Mouse (Mus musculus) frontal cortex, postnatal 10 days (tissue): ENCODE results near the gene Soat2.
A peak's percentile ranks its signal among the peaks of the same experiment; 100 is the strongest.

Experiments
- DNase-seq, 2 experiments: peaks; one replicate each; pipeline ENCODE4 v3.0.0; 2022; ENCODE audit warnings: low spot score in 2 of 2, mixed read lengths in 1 of 2

Soat2 gene

DNA sequence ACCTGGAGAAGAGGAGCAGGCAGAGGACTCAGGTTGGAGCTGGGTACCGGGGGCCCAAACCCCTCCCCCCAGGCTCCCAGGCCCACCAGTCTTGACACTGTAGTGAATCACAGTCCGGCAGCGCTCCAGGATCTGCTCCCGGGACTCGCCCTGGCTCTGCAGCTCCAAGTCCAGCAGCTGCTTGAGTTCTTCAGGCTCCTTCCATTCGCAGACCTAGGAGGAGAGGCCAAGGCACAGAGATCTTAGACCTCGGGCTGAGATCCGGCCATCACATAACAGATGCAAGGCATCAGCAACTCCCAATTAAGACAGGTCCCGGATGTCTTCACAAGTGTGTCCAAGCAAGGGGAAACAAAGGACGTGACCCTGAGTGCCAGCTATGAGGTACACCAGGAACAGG, 37.8 kb downstream of the Soat2 start:
- no peak for DNase-seq

GRCm38 (mm10) chr15:102188883-102189282, 38.6 kb downstream of the Soat2 start:
- DNase-seq = no peak

DNA sequence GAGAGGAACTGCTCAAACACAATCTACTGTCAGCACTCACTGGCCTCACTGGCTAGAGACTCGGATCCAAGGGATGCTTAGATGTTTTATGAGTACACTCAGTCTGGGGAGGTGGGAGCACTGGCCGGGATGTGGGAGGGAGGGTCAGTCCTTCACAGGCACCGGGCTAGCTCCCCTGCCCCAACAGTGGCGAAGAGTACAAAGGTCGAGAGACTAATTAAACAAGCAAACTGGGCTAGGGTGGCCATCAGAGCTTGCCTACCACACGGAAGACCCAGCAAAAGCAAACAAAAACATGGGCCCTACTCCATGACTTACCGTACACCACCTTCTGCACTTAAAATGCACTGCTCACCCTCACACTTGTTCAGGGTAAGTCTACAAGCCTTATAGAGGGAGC, 41.4 kb downstream of the Soat2 start:
- DNase-seq = no peak

DNA sequence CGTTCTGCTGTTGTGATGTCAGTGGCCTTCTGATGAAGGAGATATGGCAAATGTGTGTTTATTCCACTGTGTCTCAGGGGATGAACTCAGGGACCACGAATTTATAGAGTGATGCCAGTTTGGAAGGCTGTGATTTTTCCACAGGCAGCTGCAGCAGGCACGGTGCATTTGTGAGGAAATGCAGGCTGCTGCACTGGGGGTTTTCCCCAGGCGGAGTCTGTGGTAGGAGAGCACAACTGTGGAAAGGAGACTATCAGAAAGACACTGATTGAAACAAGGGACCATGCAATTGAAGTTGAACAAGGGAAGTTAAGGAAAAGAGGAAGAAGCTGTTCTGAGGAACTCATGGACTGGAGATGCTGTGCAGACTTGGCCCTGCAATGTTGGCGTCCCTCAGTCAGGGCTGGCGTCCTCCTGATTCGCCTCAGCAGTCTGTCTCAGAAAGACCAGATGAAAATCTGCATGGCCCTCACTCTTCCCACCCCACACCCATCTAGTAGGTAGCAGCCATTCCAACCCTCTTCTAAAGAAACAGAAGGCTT, 42.0 kb downstream of the Soat2 start:
- DNase-seq = no peak

DNA sequence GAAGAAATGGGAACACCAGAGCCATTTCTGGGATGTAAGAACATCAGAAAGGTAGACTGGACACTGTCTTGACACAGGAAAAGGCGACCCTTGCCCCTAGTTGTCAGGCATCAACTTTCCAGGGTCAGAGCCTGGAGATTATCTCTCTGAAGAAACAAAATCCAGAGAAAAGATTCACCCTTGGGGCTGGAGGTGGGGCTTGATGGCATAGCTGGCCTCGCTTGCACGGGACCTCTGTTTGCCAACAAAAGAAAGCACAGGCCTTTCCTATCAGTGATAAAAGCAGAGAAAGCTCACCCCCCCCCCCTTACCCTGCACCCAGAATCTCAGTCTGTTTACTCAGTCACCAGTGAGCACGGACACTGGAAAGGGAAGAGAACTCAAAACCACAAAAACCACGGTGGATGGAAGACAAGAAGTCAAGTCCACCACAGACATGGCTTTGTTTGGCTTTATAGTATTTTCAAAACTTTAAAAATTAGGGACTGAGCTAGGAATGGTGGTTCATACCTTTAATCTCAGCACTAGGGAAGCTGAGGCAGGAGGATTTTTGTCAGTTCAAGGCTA, 42.6 kb downstream of the Soat2 start:
- DNase-seq = no peak

GRCm38 (mm10) chr15:102193652-102194051, 43.3 kb downstream of the Soat2 start:
- no peak for DNase-seq

GRCm38 (mm10) chr15:102194439-102194838, 44.1 kb downstream of the Soat2 start:
- no peak for DNase-seq

GRCm38 (mm10) chr15:102195373-102195772, 45.0 kb downstream of the Soat2 start:
- no peak for DNase-seq

- no peak for DNase-seq
Measured at GRCm38 (mm10) chr15:102198841-102199240, 48.5 kb downstream of the Soat2 start.

- DNase-seq = peak; percentile 93 to 95
Measured at GRCm38 (mm10) chr15:102202971-102203834, 52.9 kb downstream of the Soat2 start, which contains the start of gene Zfp740. TSS of gene Zfp740 (plus strand) at chr15:102203249.

GRCm38 (mm10) chr15:102203835-102204381, 53.6 kb downstream of the Soat2 start:
- peak; percentile 66 to 72 for DNase-seq

DNA sequence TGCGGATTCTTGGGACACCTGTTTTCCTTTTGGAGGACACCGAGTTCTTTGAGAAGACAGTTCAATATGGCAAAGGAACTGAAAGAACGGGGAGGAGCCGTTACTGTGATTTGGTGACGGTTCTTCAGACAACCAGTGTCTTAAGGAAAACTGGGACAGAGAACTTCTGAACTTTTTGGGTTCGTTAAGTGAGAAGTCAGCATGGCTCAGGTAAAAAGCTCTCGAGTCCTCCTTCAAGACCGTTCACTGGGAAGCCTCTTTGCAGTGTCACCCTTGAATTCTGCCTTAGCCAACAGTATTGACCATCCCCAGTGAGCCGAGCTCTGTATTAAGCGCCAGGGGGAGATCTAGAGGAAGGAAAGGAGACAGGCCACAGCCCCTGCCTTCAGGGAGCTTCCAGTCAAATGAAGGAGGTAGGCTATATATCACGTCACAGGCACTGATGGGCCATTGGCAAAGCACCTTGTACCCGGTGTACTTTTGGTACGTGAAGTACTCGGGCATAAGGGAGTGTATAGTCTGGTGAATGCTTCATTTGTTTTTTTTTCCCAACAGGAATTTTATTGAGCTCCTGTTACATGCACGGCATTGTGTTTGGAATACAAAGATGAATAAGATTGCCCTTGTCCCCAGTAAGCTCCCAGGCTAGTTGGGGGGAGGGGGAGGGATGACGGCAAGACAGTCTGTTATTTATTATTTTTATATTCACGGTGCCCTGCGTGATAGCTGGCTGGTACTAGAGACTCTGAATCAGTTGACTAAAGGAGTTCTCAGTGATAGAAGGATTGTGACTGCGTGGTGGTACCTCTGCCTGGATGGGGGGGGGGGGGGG, 54.6 kb downstream of the Soat2 start, which contains the start of gene Csad:
TSS of gene Csad (minus strand) at position 51 of the 832 bp plus-strand sequence.
- no peak for DNase-seq

GRCm38 (mm10) chr15:102205779-102206178, 55.5 kb downstream of the Soat2 start:
- peak; percentile 46 to 48 for DNase-seq

GRCm38 (mm10) chr15:102207351-102207750, 57.0 kb downstream of the Soat2 start:
- no peak for DNase-seq

GRCm38 (mm10) chr15:102208092-102208561, 57.8 kb downstream of the Soat2 start:
- DNase-seq = no peak

GRCm38 (mm10) chr15:102209114-102209513, 58.8 kb downstream of the Soat2 start:
- DNase-seq = no peak

GRCm38 (mm10) chr15:102210816-102211215, 60.5 kb downstream of the Soat2 start:
- DNase-seq = no peak

DNA sequence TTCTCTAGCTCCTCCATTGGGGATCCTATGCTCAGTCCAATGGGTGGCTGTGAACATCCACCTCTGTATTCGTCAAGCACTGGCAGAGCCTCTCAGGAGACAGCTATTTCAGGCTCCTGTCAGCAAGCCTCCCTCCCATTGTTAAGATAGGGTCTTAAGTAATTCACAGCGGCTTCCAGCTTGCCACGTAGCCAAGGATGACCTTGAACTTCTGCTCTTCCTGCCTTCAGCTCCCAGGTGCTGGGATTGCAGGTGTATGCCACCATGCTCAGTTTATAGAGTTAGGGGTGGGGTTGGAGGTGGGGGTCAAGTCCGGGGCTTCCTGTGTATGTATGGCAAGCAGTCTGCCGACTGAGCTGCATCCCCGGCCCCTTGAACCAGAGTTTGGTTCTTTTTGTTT, 61.6 kb downstream of the Soat2 start:
- no peak for DNase-seq
